Mouse (Mus musculus): Measurements from ENCODE around the gene Farsb.
A peak's percentile ranks its signal among the peaks of the same experiment; 100 is the strongest.
"Not testable (repeated sequence)": the region's sequence is repeated elsewhere in the genome, so short reads cannot be mapped to it uniquely, and the experiment has no call there.

Farsb gene

GRCm38 (mm10) chr1:78488752-78489492 lies at the start of gene Farsb:
Gene Farsb (minus strand): TSS chr1:78488897.
- peak; percentile 84 for DNase-seq (ENCODE audit: extremely low read depth, low read depth)

DNA sequence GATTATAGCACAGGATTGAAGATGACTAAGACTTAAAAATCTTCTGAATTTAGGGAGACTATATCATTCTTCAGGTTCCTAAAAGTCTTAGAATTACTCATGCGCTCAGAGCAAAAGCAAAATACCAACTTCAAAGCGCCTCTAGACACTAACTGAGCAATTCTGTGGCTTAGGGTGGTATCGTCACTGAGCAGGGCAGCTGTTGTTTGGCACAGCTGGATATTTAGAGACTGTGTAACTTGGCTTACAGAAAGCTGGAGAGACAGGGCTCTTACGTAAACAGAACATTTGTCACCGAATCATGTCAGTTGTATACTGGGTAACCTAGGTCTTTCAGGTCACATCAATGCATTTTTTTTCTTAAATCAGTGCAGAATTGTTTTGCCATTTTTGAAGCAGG lies 49.7 kb upstream of the Farsb start:
- DNase-seq (ENCODE audit: extremely low read depth, low read depth) = no peak

- DNase-seq (ENCODE audit: extremely low read depth, low read depth) = peak; percentile 74
Measured at GRCm38 (mm10) chr1:78537494-78538010, 48.9 kb upstream of the Farsb start.

GRCm38 (mm10) chr1:78536310-78537164 lies 47.8 kb upstream of the Farsb start:
- DNase-seq (ENCODE audit: extremely low read depth, low read depth) = peak; percentile 36

DNA sequence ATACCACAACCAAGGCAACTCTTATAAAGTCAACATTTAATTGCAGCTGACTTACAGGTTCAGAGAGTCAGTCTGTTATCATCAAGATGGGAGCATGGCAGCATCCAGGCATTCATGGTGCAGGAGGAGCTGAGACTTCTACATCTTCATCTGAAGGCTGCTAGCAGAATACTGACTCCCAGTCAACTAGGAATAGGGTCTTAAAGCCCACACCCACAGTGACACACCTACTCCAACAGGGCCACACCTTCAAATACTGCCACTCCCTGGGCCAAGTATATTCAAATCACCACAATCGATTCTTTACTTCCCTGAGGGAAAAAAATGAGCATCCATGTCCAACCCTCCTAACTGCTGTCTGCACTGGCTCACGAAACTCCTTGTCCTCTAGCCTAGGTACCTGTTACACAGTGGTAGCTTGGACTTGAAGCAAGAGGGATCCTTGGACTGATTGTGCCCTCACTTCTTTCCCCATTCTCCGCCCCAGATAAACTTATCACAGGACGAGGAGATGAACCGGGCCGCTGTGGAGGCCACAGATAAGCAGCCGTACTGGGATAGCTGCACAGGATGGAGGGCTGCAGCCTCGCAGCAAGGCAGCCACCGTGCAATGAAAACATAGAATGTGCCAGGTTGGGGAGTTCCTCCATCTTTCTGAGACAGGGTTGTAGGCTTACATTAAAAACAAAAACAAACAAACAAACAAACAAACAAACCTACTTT lies 45.9 kb upstream of the Farsb start:
- DNase-seq (ENCODE audit: extremely low read depth, low read depth) = no peak

DNA sequence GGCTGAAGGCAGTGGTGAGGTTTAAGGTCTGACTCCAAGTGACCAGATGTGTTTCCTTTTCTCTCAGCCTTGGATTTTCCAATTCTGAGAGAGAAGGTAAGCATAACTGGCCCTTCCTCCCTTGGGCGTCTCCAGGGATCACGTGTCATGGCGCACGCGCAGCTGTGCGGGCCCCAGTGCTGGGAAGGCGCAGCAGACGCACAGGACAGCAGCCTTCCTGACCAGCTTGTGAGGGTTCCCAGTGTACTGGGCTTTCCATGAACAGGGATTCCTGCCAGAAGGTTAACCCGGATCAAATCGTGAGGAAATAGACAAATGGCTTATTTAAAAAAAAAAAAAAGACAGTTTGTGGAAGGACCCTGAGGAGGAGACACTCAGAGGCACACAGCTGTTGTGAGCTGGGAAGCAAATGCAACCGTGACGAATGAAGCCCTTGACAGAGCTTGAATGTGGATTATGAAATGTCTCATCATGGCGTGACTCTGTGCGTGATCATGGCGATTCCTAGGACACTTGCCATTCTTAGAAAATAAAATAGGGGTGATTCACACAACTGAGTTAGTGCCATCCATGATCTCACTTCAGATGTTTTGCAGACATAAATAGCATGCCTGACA lies 43.6 kb upstream of the Farsb start:
- no peak for DNase-seq (ENCODE audit: extremely low read depth, low read depth)

GRCm38 (mm10) chr1:78530500-78531215 lies 42.0 kb upstream of the Farsb start:
- no peak for DNase-seq (ENCODE audit: extremely low read depth, low read depth)

DNA sequence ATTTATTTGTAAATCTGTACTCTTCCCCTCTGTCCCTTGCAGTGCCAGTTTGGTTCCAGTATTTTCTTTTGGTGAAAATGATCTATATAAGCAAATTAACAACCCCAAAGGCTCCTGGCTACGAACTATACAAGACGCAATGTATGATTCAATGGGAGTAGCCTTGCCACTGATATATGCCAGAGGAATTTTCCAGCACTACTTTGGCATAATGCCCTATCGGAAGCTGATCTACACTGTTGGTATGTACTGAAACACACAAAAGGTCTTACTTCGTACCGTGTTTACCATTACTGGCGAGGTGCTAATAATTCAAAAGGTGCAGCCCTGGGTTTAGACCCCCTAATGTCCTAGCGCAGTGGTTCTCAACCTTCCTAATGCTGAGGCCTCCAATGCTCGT lies 40.3 kb upstream of the Farsb start:
- no peak for DNase-seq (ENCODE audit: extremely low read depth, low read depth)

- DNase-seq (ENCODE audit: extremely low read depth, low read depth) = no peak
Measured at GRCm38 (mm10) chr1:78528356-78528755, 39.7 kb upstream of the Farsb start.

- DNase-seq (ENCODE audit: extremely low read depth, low read depth) = no peak
Measured at GRCm38 (mm10) chr1:78525189-78525886, 36.6 kb upstream of the Farsb start.

GRCm38 (mm10) chr1:78518907-78519306 lies 30.2 kb upstream of the Farsb start:
- DNase-seq (ENCODE audit: extremely low read depth, low read depth) = no peak

DNA sequence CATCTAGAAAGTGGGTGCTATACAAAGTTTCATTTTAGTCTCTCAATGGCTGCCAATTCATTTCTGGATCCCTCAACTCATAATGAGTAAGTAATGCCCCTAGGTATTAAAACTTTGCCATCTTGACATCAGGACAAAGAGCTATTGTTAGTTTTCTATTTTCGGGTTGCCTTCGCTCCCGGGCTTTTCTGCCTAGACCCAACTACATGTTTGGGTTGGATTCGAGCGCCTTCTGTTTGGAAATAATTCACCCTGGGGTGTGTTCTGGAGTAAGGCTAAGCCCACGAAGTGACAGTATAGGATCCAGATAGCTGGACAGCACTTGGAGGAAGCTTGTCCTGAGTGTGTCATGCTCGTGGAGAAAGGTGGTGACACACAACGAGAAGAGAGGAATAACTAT lies 24.1 kb upstream of the Farsb start:
- DNase-seq (ENCODE audit: extremely low read depth, low read depth) = no peak

GRCm38 (mm10) chr1:78511621-78512160 lies 23.0 kb upstream of the Farsb start, which contains the start of gene BC035947:
Gene BC035947 (minus strand): TSS chr1:78512158.
- DNase-seq (ENCODE audit: extremely low read depth, low read depth) = no peak

DNA sequence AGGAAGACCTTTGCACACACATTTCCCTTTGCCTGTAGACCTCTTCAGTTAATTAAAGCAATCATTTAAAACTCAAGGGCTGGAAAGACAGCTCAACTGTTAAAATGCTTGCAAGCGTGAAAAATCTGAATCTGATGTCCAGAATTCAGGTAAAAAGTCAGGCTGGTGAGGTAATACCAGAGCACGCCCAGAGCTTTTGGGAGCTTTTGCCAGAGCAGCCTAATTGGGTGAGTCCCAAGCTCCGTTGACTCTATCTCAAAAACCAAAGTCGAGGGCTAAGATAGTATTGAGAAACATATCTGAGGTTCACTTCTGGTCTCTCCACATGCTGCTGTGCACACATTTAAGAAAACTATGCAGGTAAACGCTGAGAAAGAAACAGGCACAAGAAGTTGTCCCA lies 22.2 kb upstream of the Farsb start, which contains the start of gene Mogat1:
Mogat1 (plus strand) TSS at position 130 of the 400 bp plus-strand sequence.
- no peak for DNase-seq (ENCODE audit: extremely low read depth, low read depth)

DNA sequence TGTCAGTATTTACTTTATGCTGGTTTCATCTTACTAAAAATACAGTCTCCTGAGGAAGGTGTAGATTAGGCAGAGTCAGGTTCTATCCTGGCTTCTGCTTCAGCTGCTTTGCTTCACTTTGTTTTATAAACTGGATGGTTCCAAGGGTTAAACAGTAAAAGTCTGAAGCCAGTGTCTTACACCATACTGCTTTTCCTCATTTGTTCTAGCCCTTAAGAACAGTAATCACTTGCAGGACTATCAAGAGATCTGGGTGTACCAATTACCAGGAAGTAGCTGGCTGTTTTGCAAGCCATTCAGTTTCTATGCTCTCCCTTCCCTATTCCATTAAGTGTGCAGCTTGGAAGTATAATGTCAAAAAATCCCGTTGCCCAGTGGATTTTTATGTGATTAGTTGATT lies 18.4 kb upstream of the Farsb start:
- DNase-seq (ENCODE audit: extremely low read depth, low read depth) = no peak

DNA sequence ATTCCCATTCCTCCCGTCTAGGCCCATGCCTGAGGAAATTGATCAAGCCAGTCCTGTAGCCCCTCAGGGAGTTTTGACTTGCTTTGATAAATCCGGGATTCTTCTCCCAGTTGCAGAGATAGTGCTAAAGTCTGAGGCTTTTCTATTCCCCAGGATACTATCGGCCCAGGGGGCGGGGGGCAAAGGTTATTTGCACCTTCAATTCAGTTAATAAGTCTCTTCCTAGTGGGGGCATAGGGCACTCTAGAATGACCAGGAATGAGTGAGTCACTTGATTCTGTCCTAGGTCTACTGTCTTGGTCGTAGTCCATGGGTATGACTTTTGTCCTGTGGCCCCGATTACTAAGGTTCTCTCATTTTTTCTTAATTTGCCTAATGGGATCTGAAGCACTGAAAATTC lies 13.8 kb upstream of the Farsb start:
- DNase-seq (ENCODE audit: extremely low read depth, low read depth) = no peak

DNA sequence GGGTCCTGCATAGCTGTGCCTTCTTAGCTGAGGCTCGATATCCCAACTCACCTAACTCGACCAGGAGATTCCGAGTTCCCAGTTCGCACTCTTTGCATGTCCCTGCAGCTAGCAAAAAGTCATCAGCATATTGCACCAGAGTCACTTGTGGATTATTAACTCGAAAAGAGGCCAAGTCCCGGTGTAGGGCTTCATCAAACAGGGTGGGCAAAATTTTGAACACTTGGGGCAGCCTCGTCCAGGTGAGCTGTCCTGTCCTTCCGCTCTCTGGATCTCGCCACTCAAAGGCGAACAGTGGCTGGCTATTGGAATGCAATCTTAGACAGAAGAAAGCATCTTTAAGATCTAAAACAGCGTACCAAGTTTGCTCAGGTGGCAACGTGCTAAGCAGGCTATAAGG lies 13.2 kb upstream of the Farsb start:
- DNase-seq (ENCODE audit: extremely low read depth, low read depth) = not testable (repeated sequence)

DNA sequence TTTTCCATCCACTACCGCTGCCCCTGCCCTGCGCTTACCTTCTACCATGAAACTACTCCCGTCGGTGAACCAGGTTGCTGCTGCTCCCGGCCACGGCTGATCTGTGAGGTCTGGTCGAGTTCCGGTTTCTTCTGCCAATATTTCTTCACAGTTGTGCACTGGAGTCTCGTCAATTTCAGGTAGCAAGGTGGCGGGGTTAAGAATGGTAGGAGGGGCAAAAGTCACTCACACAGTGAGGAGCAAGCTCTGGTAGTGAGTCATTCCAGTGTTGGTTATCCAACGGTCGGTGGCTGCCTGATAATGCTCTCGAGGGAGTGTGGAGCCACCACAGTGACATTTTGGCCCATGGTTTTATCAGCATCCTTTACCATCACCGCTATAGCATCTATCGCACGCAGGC lies 12.3 kb upstream of the Farsb start:
- DNase-seq (ENCODE audit: extremely low read depth, low read depth) = no peak

DNA sequence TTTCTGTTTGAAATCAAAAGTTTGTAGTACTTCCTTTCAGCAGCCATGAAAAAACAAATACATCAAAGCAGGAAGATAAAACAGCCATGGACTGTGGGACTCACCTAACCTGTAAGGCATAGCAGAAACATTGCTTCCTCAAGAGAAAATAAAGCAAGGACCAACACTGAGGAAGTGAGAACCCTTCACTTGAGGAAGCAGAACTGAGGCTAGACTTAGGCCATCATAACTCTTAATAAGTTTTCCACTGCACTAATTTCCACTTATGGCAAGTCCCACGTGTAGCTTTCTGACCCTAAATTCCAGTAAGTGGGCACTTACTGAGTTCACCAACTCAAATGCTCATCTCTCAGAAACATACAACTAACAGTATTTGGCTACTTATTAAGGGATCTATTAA lies 1.4 kb upstream of the Farsb start:
- no peak for DNase-seq (ENCODE audit: extremely low read depth, low read depth)

DNA sequence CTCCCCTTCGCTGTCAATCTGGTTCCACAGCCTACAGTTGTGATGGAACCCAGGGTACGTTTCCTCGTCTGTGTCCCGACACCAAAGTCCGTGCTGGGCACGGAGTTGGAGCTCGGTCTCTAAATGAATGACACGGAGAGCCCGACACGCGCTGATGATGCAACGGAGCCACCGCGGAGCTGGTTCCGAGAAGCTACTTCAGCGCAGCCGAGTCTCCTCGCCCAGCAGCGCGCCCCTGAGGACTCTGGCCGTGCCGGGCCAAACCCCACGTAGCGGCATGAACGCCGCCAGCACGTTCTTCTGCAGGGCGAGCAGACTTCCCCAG lies 308 bp downstream of the Farsb start:
- no peak for DNase-seq (ENCODE audit: extremely low read depth, low read depth)

Measured in MEL-GATA-1-ER (cell line).